Mouse (Mus musculus) thymus, adult 2 months (tissue): Measurements from ENCODE around the gene Gm13693. TPM values are rescaled to one million over a fixed set of nuclear protein-coding genes. Genes with fewer than 3 reads are reported as not detected.
"Not testable (repeated sequence)": the region's sequence is repeated elsewhere in the genome, so short reads cannot be mapped to it uniquely, and the experiment has no call there.

ENCODE experiments used
- DNase-seq: peaks from one replicate; pipeline ENCODE4 v3.0.0; 2021
- H3K27ac ChIP-seq: fragments of 200-500 bp; 2 replicates; pipeline ENCODE4 v1.5.1; 2012; ENCODE audit warnings: low read length, control low read depth; ENCODE audit not compliant: control insufficient read depth, insufficient read depth
- H3K27me3 ChIP-seq: fragments of 200-500 bp; 2 replicates; pipeline ENCODE4 v1.6.1; 2012; ENCODE audit warnings: mild to moderate bottlenecking, low read length, moderate library complexity, mixed read lengths; ENCODE audit not compliant: control insufficient read depth, insufficient read depth
- H3K36me3 ChIP-seq: fragments of 200-500 bp; 2 replicates; pipeline ENCODE4 v1.6.1; 2012; ENCODE audit warnings: mild to moderate bottlenecking, low read length, moderate library complexity; ENCODE audit not compliant: control insufficient read depth, insufficient read depth
- H3K4me1 ChIP-seq: fragments of 200-500 bp; replicated peaks from 2 replicates; pipeline ENCODE4 v1.6.1; 2012; ENCODE audit warnings: low read length; ENCODE audit not compliant: control insufficient read depth, insufficient read depth
- H3K4me3 ChIP-seq: fragments of 200-500 bp; 2 replicates; pipeline ENCODE4 v1.5.1; 2012; ENCODE audit warnings: mild to moderate bottlenecking, low read length, control low read depth, moderate library complexity; ENCODE audit not compliant: control insufficient read depth, insufficient read depth
- CTCF ChIP-seq: fragments of 200-500 bp; IDR thresholded peaks from 2 replicates; pipeline ENCODE4 v1.5.1; 2012; ENCODE audit warnings: mild to moderate bottlenecking, control low read depth, low read length, moderate library complexity, borderline replicate concordance; ENCODE audit not compliant: control insufficient read depth, poor library complexity, insufficient read depth; ENCODE audit errors: extremely low read depth
- POLR2A ChIP-seq: fragments of 200-500 bp; IDR thresholded peaks from 2 replicates; pipeline ENCODE4 v1.6.1; 2012; ENCODE audit warnings: mild to moderate bottlenecking, low read length, control low read depth, moderate library complexity; ENCODE audit not compliant: control insufficient read depth, poor library complexity, insufficient read depth; ENCODE audit errors: extremely low read depth
- WGBS: fragments of 180-500 bp; shearing (Covaris S2); methylation state at CpG from one replicate; pipeline ENCODE4 v1.1.7; 2018; 5-methylcytosine and 5-hydroxymethylcytosine counted together
- polyA plus RNA-seq: library from polyadenylated mRNA; depleted of rRNA; stranded (reverse); fragments of >200 nt; gene quantifications from 2 replicates; pipeline ENCODE4 v1.2.3, GENCODE M21; 2012; rRNA removed

Gene Gm13693
- polyA plus RNA-seq, 1 experiment = not detected

GRCm38 (mm10) chr2:83990253-83990652, 28.9 kb downstream of the Gm13693 start, which contains the start of gene Gm13691:
Gm13691 (plus strand) TSS chr2:83990553.
- not testable (repeated sequence) for H3K27me3 ChIP-seq, H3K4me1 ChIP-seq, H3K36me3 ChIP-seq, H3K27ac ChIP-seq, H3K4me3 ChIP-seq, DNase-seq
- WGBS = no CpG with 5 or more reads among the region's 6 CpGs

GRCm38 (mm10) chr2:83993639-83994255, 32.4 kb downstream of the Gm13693 start:
- peak; percentile 60 for DNase-seq
- H3K27me3 ChIP-seq, H3K36me3 ChIP-seq, H3K4me1 ChIP-seq: not testable (repeated sequence)
- peak overlapping the region; percentile 2; the same call in 1 of the 2 replicates for H3K4me3 ChIP-seq
- WGBS = under 1% methylated on average over 8 of the region's 9 CpGs
- peak overlapping the region; percentile 79 for H3K27ac ChIP-seq

- H3K4me1 ChIP-seq, H3K27me3 ChIP-seq, H3K36me3 ChIP-seq, H3K4me3 ChIP-seq: not testable (repeated sequence)
- DNase-seq = peak; percentile 34
- 73% methylated on average over 1 of the region's 3 CpGs for WGBS
- peak overlapping the region; percentile 79; the same call in 1 of the 2 replicates for H3K27ac ChIP-seq
Observed at GRCm38 (mm10) chr2:83994526-83994925, 33.2 kb downstream of the Gm13693 start.

GRCm38 (mm10) chr2:84008913-84009312, 47.6 kb downstream of the Gm13693 start:
- H3K4me3 ChIP-seq = no peak overlapping the region
- DNase-seq = no peak
- H3K27me3 ChIP-seq = no peaks in the 10 kb centered on the region
- no peaks in the 10 kb centered on the region for H3K36me3 ChIP-seq
- H3K27ac ChIP-seq = no peak overlapping the region
- H3K4me1 ChIP-seq = no peaks in the 10 kb centered on the region
- 86% methylated on average over 1 of the region's 1 CpGs for WGBS
- no peak for TF ChIP-seq CTCF
- TF ChIP-seq POLR2A = no peak

- H3K4me3 ChIP-seq = no peak overlapping the region
Observed at GRCm38 (mm10) chr2:84009818-84010217, 48.5 kb downstream of the Gm13693 start.

More at GRCm38 (mm10) chr2:84009818-84010217, 48.5 kb downstream of the Gm13693 start:
- no peaks in the 10 kb centered on the region for H3K36me3 ChIP-seq
- H3K27me3 ChIP-seq = no peaks in the 10 kb centered on the region
- H3K4me1 ChIP-seq = no peaks in the 10 kb centered on the region
- no peak overlapping the region for H3K27ac ChIP-seq
- WGBS = 49% methylated on average over 3 of the region's 3 CpGs
- TF ChIP-seq POLR2A = no peak
- TF ChIP-seq CTCF = no peak
- DNase-seq = no peak

Other genes starting within 250 kb of the Gm13693 start
- gene Itgav, start 237.1 kb upstream of the Gm13693 start, polyA plus RNA-seq = 25.9 and 70.5 TPM in 2 replicates
- gene Fam171b, start 148.9 kb upstream of the Gm13693 start, polyA plus RNA-seq = 0.14 and 0.27 TPM in 2 replicates
- not detected in 2 replicates for gene Zswim2, start 20.3 kb upstream of the Gm13693 start, polyA plus RNA-seq
- not detected in 2 replicates for gene Gm13698, start 5.8 kb upstream of the Gm13693 start, polyA plus RNA-seq
- not detected in 2 replicates for gene Gm13695, start 5.8 kb downstream of the Gm13693 start, polyA plus RNA-seq
- gene Gm13696, start 11.6 kb downstream of the Gm13693 start, polyA plus RNA-seq = not detected in 2 replicates
- gene Gm13694, start 17.4 kb downstream of the Gm13693 start, polyA plus RNA-seq = not detected in 2 replicates
- gene Gm13697, start 23.2 kb downstream of the Gm13693 start, polyA plus RNA-seq = not detected in 2 replicates
- not detected in 2 replicates for gene Gm13691, start 29.1 kb downstream of the Gm13693 start, polyA plus RNA-seq